Mouse (Mus musculus) lung, embryonic 14.5 days (tissue): ENCODE data around the gene Lyar. TPM values are rescaled to one million over a fixed set of nuclear protein-coding genes. Genes with fewer than 3 reads are reported as not detected.

Source experiments
- ATAC-seq: fragments of 200-750 bp; cut with Nextera tagmentation; 2 replicates; pipeline ENCODE4 v1.8.0; 2017; ENCODE audit warnings: mild to moderate bottlenecking, moderate TSS enrichment, moderate library complexity; ENCODE audit not compliant: insufficient read depth
- DNase-seq: peaks from one replicate; pipeline ENCODE4 v3.0.0-alpha.2; 2015
- H3K27ac ChIP-seq: fragments of 300-500 bp; sonication (generic); 2 replicates; pipeline ENCODE4 v1.5.1; 2014; ENCODE audit warnings: low read depth, mild to moderate bottlenecking, moderate library complexity
- H3K27me3 ChIP-seq: fragments of 300-500 bp; sonication (generic); 2 replicates; pipeline ENCODE4 v1.6.1; 2014; ENCODE audit warnings: low read length, control low read depth; ENCODE audit not compliant: insufficient read depth
- H3K36me3 ChIP-seq: fragments of 300-500 bp; sonication (generic); 2 replicates; pipeline ENCODE4 v1.6.1; 2014; ENCODE audit warnings: control low read depth; ENCODE audit not compliant: insufficient read depth
- H3K4me1 ChIP-seq: fragments of 300-500 bp; sonication (generic); 2 replicates; pipeline ENCODE4 v1.6.1; 2014; ENCODE audit warnings: antibody characterized with exemption, control low read depth; ENCODE audit not compliant: insufficient read depth
- H3K4me2 ChIP-seq: fragments of 300-500 bp; sonication (generic); 2 replicates; pipeline ENCODE4 v1.6.1; 2014; ENCODE audit warnings: mild to moderate bottlenecking
- H3K4me3 ChIP-seq: fragments of 300-500 bp; sonication (generic); 2 replicates; pipeline ENCODE4 v1.5.1; 2014; ENCODE audit warnings: low read depth, low read length
- H3K9ac ChIP-seq: fragments of 300-500 bp; sonication (generic); 2 replicates; pipeline ENCODE4 v1.6.1; 2014
- H3K9me3 ChIP-seq: fragments of 300-500 bp; sonication (generic); 2 replicates; pipeline ENCODE4 v1.6.1; 2016; ENCODE audit warnings: low read depth, low read length, control low read depth
- CTCF ChIP-seq: IDR thresholded peaks from 2 replicates; pipeline ENCODE4 v1.5.1; 2016; ENCODE audit warnings: antibody characterized with exemption, low read depth
- WGBS: fragments of 180-500 bp; shearing (Covaris S2); extraction: QIAGEN DNeasy Blood & Tissue Kit; methylation state at CpG from one replicate; pipeline ENCODE4 v1.1.7; 2014; 5-methylcytosine and 5-hydroxymethylcytosine counted together
- polyA plus RNA-seq: library from polyadenylated mRNA; unstranded; fragments of >200 nt; fragmentation: Nextera tagmentation; extraction: Ambion mirVana; gene quantifications from 2 replicates; pipeline ENCODE4 v1.2.1, GENCODE M21; 2014

Gene Lyar
- polyA plus RNA-seq, 1 experiment from 2014 or later: 112 TPM

DNA sequence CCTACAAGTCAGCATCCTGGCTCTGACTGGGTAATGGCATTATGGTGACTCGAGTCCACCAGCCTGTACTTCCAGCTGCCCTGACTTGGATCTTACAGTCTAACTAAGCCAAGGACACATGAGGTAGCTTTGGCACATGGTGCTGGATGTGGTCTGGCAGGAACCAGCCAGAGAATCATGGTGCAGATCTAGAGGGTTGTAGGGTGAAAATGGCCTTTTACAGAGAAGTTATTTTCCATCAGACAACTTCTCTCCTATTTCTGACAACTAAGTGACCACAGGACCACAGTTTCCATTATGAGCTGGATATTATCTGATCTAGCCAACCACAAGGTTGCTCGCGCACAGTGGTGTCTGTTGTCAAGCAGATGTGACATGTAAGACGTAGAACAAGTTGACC, 53.6 kb downstream of the Lyar start:
- Histone ChIP-seq H3K9ac (no peak overlapping the region), H3K27ac (no peak overlapping the region), H3K4me3 (no peak overlapping the region), H3K36me3 (peaks cover 25% of the 10 kb centered on the region), H3K4me1 (no peaks in the 10 kb centered on the region), H3K9me3 (no peaks in the 10 kb centered on the region), H3K27me3 (peaks cover 39% of the 10 kb centered on the region), H3K4me2 (no peak overlapping the region)
- DNase-seq (no peak), ATAC-seq (no peak)
- TF ChIP-seq CTCF: no peak
- WGBS: 85% methylated on average over 4 of the region's 4 CpGs

DNA sequence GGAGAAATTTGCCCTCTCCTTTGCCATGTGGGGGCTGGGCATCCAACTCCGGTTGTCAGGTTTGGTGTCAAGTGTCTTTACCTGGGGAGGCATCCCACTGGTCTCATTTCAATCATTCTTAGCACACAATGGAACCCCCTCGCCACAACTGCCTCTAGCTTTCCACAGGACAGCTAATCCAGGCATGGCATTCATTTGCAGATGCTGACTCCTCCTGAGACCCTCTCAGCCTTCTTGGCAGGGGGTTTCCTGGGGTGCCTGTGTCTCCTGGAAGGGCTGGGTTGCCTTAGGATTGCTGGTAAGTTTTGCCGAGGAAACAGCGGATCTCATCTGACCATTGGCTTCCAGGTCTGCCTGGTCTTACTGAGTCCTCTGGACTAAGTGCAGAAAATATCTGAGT, 55.5 kb downstream of the Lyar start, which contains the start of gene Otop1:
Gene Otop1, plus strand, starts transcription at position 202 of the 400 bp plus-strand sequence.
- Histone ChIP-seq H3K27ac (no peak within 1 kb of the TSS), H3K27me3 (peaks cover 46% of the 10 kb centered on the region), H3K9ac (no peak within 1 kb of the TSS), H3K4me2 (no peak within 1 kb of the TSS), H3K36me3 (0 out of 2 replicates have a peak, but pooled peaks cover 9% of the 10 kb centered on the region), H3K4me1 (no peaks in the 10 kb centered on the region), H3K9me3 (no peaks in the 10 kb centered on the region), H3K4me3 (no peak within 1 kb of the TSS)
- no peak for DNase-seq
- WGBS: 9% methylated on average over 4 of the region's 4 CpGs
- ATAC-seq: no peak
- TF ChIP-seq CTCF: no peak

DNA sequence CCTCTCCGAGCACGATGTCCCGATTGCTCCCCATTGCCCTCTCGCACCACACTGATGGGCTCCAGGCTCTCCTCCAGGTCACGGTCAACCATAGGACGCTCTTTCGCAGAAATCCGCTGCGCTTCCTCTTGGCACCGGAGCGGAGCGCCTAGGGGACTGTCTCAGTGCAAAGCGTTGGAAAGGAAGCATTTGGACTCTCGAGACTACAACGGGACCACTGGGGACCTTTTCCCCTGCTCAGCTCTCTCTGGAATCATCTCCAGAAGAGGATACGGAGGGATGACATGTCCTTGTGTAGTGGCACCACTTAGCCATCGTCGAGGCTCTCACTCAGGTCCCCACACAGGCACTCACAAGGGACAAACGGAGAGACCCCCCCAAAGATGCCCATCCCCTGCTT, 56.2 kb downstream of the Lyar start:
- TF ChIP-seq CTCF: no peak
- no peak overlapping the region for H3K27ac ChIP-seq
- H3K4me2 ChIP-seq: no peak overlapping the region
- H3K4me1 ChIP-seq: no peaks in the 10 kb centered on the region
- DNase-seq (no peak), ATAC-seq (no peak)
- no peak overlapping the region for H3K4me3 ChIP-seq
- H3K9ac ChIP-seq: no peak overlapping the region
- peaks cover 46% of the 10 kb centered on the region for H3K27me3 ChIP-seq
- 2% methylated on average over 19 of the region's 19 CpGs for WGBS
- H3K9me3 ChIP-seq: no peaks in the 10 kb centered on the region
- H3K36me3 ChIP-seq: 0 out of 2 replicates have a peak, but pooled peaks cover 3% of the 10 kb centered on the region

DNA sequence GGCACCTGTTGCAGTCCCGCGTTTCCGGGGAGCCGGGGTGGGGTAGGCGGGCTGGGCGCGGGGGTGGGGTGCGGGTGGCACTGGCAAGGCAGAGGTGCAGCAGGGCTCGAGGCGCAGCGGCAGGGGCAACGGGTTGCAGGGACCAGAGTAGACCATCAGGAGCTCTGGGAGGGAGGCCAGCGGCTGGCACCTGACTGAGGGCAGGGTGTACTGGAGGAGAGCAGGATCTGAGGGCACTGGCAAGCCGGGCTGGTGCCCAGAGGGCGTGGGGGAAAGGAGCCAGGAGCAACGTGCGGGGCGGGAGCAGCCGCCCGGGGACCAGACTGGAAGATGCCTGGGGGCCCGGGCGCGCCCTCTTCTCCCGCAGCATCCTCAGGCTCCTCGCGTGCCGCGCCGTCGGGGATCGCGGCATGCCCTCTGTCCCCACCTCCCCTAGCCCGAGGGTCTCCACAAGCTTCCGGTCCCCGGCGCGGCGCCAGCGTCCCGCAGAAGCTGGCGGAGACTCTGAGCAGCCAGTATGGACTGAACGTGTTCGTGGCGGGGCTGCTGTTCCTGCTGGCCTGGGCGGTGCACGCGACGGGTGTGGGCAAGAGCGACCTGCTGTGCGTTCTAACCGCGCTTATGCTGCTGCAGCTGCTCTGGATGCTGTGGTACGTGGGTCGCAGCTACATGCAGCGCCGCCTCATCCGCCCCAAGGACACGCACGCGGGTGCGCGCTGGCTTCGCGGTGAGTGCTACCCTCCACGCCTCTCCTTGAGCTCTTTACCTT, 57.0 kb downstream of the Lyar start:
- H3K27me3 ChIP-seq: peaks cover 46% of the 10 kb centered on the region
- ATAC-seq (no peak), DNase-seq (no peak)

DNA sequence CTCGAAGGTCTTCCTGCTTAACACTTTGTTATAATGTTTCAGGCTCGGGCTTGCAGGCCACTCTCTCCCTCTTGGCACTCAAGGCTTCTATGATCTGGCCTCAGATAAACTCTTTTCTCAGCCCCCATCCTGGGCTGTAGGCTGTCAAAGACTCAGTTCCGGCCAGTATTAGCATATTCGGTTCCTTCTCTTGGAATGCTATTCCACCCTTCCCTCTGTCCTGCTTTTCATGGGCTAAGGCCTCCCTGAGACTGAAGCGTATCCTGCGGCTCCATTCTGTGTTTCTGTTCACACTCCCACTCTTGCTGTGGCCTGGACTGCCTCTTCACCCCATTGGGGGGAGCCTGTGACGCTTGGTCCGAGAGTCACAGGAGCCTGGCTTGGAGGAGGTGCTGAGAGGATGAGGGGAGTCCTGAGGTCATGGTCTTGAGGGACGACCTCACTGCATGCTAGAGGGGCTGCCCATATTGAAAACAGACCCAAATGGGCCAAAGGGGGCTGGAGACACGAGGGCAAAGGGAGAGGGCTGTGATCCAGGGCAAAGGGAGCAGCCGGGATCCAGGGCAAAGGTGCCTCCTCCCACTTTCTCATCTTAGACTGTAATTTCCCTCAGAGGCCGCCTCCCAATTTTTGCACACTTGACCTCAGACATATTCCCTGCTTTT, 57.8 kb downstream of the Lyar start:
- WGBS: 13% methylated on average over 12 of the region's 12 CpGs
- H3K36me3 ChIP-seq: no peaks in the 10 kb centered on the region
- H3K4me3 ChIP-seq: no peak overlapping the region
- no peaks in the 10 kb centered on the region for H3K4me1 ChIP-seq
- no peaks in the 10 kb centered on the region for H3K9me3 ChIP-seq
- H3K27ac ChIP-seq: no peak overlapping the region
- ATAC-seq: no peak
- TF ChIP-seq CTCF: no peak
- H3K4me2 ChIP-seq: no peak overlapping the region; the same call in 1 of the 2 replicates
- DNase-seq: no peak
- H3K9ac ChIP-seq: no peak overlapping the region
- peaks cover 46% of the 10 kb centered on the region for H3K27me3 ChIP-seq

More for the DNA sequence above, 57.0 kb downstream of the Lyar start:
- TF ChIP-seq CTCF: no peak
- WGBS: under 1% methylated on average over 65 of the region's 65 CpGs
- peak overlapping the region; percentile 15 for H3K4me3 ChIP-seq
- no peaks in the 10 kb centered on the region for H3K9me3 ChIP-seq
- H3K27ac ChIP-seq: no peak overlapping the region
- no peak overlapping the region for H3K9ac ChIP-seq
- no peaks in the 10 kb centered on the region for H3K36me3 ChIP-seq
- H3K4me2 ChIP-seq: peak overlapping the region; percentile 44
- no peaks in the 10 kb centered on the region for H3K4me1 ChIP-seq

DNA sequence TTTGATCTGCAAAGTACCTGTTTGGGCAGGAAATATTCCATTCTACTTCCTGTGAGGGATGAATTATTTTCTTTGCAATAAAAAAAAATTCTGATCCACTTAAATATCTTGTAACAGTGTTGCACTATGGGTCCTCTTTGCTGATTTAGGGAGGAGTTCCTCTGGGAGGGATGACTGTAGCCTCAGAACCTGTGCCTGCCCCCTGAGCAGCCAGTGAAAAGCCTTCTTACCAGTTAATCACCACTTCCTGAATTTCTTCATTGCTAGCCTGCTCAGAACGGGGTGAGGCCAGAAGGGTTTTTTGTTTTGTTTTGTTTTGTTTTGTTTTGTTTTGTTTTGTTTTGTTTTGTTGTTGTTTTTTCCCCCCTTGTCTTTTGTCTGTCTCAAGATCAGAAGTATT, 59.8 kb downstream of the Lyar start:
- Histone ChIP-seq H3K27me3 (peaks cover 44% of the 10 kb centered on the region), H3K9ac (no peak overlapping the region), H3K36me3 (no peaks in the 10 kb centered on the region), H3K4me1 (no peaks in the 10 kb centered on the region), H3K27ac (no peak overlapping the region), H3K4me3 (no peak overlapping the region), H3K4me2 (no peak overlapping the region), H3K9me3 (no peaks in the 10 kb centered on the region)
- no peak for TF ChIP-seq CTCF
- no peak for ATAC-seq
- 18% methylated on average over 1 of the region's 1 CpGs for WGBS
- DNase-seq: no peak

Other genes starting within 250 kb of the Lyar start
- gene Stx18, start 181.7 kb upstream of the Lyar start, polyA plus RNA-seq: 43.2 and 43.6 TPM in 2 replicates
- gene Nsg1, start 60.6 kb upstream of the Lyar start, polyA plus RNA-seq: 18.2 and 23.6 TPM in 2 replicates
- 12.3 and 14.9 TPM in 2 replicates for gene Zbtb49, start within 50 bp of the Lyar start, polyA plus RNA-seq
- 78.9 and 80.4 TPM in 2 replicates for gene Tmem128, start 39.7 kb downstream of the Lyar start, polyA plus RNA-seq
- gene Otop1, start 55.5 kb downstream of the Lyar start, polyA plus RNA-seq: 0.08 TPM in 1 of 2 replicates, not detected in the other
- gene Drd5, start 98.9 kb downstream of the Lyar start, polyA plus RNA-seq: not detected in 2 replicates